Mouse (Mus musculus): ENCODE data around the gene Gstm5.
A peak's percentile ranks its signal among the peaks of the same experiment; 100 is the strongest.

The Gstm5 gene

GRCm38 (mm10) chr3:107932128-107932527 is 36.5 kb downstream of the Gstm5 start:
- DNase-seq: peak; percentile 44

GRCm38 (mm10) chr3:107935268-107935667 is 39.6 kb downstream of the Gstm5 start:
- DNase-seq: no peak

- DNase-seq: no peak
Measured at GRCm38 (mm10) chr3:107935888-107936287, 40.3 kb downstream of the Gstm5 start.

- peak; percentile 75 for DNase-seq
Measured at GRCm38 (mm10) chr3:107939403-107939802, 43.8 kb downstream of the Gstm5 start.

- DNase-seq: no peak
Measured at GRCm38 (mm10) chr3:107939830-107940229, 44.2 kb downstream of the Gstm5 start.

- DNase-seq: no peak
Measured at GRCm38 (mm10) chr3:107940524-107940923, 44.9 kb downstream of the Gstm5 start.

GRCm38 (mm10) chr3:107941261-107941660 is 45.6 kb downstream of the Gstm5 start:
- no peak for DNase-seq

GRCm38 (mm10) chr3:107943239-107943990 is 47.8 kb downstream of the Gstm5 start, which contains the start of gene Gstm6:
TSS of gene Gstm6 (minus strand) at chr3:107943749.
- peak; percentile 59 for DNase-seq

GRCm38 (mm10) chr3:107945729-107946128 is 50.1 kb downstream of the Gstm5 start:
- DNase-seq: no peak
